Mouse (Mus musculus) A20 (cell line): ENCODE results near the gene Unc119b.
"Not testable (repeated sequence)": the region's sequence is repeated elsewhere in the genome, so short reads cannot be mapped to it uniquely, and the experiment has no call there.

Experiments
- DNase-seq: peaks from one replicate; pipeline ENCODE4 v3.0.0-alpha.2; 2011; ENCODE audit warnings: low read depth, low spot score

Unc119b gene

DNA sequence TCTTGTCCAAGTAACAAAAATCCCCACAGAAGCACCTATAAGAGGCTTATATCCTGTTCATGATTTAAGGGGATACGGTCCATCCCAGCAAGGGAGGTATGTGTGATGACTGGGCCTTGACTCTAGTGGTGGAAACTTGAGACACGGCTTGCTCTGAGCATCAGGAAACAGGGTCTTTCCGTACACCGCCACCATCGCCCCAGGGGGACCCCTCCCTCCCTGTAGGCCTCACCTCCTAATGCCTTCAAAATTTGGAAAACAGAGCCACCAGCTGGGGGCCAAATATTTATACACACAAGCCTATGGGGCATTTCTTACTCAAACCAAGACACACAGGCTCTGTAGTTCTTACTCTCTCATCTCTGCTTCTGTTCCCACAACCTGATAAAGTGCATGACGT, 43.0 kb downstream of the Unc119b start:
- DNase-seq: no peak

DNA sequence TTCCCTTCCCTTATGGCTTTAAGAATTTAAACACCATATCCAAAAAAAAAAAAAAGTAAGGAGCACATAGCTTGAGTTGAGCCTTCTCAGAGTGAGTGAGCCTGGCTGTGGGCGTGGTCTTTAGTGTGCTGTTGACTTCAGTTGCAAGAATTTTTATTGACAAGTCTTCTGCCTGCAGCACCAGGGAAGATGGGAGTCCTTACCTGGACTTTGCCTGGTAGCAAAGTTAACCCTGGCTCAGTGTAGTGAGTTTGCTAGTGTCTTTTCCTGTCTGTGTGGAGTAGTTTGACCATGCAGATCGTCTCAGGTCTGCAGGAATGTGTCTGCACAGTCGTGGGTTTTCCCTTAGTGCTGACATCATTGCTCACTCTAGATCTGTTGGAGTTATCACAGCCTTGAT, 43.8 kb downstream of the Unc119b start:
- no peak for DNase-seq

DNA sequence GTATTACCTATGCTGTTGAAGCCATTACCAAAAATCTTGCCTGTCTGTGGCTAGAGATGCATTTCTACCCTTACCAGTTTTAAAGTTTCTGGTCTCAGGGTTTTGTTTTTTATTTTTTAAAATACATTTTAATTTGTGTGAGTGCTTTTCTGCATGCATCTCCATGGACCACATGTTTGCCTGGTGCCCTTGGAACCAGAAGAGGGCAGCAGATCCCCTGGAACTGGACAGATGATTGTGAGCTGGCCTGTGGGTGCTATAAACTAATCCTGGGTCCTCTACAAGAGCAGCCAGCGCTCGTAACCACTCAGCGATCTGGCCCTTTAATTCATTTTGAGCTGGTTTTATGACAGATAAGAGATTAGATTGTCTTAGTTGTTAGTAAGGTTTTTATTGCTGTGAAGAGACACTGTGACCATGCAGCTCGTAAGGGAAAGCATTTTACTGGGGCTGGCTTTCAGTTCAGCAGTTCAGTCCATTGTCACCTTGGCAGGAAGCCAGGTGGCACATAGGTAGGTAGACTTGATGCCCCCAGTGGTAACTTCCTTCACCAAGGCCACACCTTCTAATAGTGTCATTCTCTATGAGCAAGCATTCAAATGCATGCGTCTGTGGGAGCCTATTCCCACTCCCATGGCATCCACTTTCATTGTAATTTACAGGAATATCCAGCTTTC, 45.0 kb downstream of the Unc119b start:
- DNase-seq: no peak

DNA sequence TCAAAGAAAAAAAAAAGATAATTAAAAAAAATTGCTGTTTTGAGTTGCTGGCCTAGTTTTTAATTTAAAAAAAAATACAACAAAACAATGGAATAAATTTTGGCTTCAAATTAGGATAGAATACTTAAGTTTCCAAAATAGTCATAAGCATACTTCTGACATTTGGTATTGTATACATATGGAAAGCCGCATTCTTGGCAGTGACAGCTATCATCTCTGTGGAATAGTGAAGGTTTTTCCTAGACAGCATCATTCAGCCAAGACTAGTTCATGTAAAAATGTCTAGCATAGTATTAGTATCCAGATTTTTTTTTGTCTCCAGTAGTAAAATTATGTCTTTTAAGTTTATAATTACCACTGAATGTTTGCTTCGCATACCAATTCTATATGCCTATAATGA, 49.1 kb downstream of the Unc119b start:
- DNase-seq: no peak

DNA sequence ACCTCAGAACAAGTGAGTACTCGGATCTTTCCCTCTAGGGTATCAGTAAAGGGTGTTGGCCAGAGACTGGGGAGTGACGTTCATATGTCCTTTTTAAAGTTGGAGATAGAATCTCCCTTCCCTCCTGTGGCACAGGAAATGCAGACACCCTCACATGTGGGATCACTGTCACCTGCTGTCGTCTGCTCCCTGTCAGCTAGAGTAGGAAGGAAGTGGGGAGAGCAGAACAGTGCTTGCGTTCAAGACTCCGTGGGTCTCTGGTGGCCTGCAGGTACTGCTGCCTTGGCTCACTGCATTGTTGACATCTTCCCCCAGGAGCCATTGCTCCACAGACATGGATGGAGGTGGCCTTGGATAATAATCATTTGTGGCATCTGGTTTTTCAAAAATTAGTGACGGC, 51.3 kb downstream of the Unc119b start:
- no peak for DNase-seq

DNA sequence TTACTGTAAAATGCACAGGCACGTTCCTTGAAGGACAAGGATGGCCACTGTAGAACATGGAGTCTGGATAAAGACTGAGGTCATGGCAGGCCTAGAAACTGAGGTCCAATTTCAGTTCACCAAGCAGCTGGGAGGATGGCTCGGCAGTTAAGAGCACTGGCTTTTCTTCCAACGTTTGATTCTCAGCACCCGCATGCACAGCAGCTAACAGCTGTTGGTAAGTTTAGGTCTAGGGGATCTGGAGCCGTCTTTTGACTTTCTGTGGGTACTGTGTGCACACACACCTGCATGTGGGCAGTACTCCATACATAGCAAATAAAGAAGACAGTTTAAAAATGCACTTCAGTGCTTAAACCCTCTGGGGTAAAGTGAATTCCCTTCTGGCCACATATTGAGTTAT, 53.1 kb downstream of the Unc119b start:
- DNase-seq: no peak

DNA sequence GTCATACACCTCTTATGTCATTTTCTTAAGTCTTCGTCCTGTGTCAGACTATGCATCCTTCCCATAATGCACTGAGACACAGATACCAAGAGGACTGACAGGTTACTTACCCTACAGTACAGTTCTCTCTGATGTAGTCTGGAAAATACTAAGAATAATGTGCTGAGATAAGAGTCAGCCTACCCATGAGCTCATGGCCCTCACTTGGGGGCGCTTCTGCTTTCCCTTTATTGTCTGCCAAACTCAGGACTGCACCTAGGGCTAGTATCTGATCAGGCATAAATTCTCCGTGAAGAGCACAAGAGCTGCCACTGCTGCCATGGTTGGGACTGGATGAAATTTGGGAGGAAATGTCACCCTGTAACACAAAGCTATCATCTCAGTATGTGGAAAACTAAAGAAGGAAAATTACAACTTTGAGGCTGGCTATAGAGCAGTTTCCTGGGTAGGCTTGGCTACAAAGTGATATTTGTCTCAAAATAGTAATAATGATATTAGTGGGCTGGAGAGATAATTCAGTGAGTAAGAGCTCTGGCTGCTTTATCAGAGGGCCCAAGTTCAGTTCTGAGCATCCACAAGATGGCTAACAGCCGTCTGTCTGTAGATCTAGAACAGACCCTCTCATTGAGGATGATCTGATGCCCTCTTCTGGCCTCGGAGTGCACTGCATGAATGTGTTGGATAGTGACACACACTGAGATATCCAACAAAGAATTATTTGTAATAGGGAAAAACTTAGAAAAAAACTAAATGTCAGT, 58.5 kb downstream of the Unc119b start:
- peak; percentile 65 for DNase-seq

DNA sequence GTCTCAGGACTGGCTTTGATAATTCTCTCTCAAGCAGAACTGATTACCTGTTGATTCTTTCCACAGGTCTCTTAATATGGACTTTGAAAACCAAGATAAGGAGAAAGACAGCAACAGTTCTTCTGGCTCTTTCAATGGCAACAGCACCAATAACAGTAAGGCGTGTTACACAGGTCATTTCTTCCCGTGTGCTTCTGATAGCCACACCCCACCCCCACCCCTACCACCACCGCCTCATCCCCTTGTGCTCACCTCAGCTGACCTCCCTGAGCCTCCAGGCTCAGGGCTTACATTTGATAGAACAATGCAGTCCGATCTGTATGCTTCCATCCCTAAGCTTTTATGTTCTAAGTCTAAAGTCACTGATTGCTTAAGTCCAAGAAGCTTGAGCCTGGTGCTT, 60.0 kb downstream of the Unc119b start:
- DNase-seq: no peak

DNA sequence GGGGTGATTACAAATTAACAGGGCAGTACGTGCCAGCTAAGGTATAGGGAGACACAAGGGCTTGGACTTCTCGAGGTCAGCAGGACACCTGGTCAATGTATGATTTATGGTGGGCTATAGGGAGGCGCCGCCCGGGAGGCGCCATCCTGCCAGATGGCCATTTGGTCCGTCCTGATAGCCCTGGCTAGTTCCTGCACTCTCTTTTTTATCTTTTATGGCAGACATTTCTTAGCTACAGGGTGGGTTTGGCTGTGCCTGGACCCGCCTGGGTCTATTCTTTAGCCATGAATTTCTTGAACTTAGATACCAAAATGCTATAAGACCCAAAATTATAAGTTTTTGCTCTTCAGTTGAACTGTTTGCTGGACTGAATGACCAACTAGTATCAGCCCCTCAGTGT, 61.5 kb downstream of the Unc119b start:
- not testable (repeated sequence) for DNase-seq
